Mouse (Mus musculus) brown adipose tissue, adult 24 weeks (tissue): ENCODE data around the gene Mpdu1. TPM values are rescaled to one million over a fixed set of nuclear protein-coding genes. Genes with fewer than 3 reads are reported as not detected.
"Not testable (repeated sequence)": the region's sequence is repeated elsewhere in the genome, so short reads cannot be mapped to it uniquely, and the experiment has no call there.

Experiments used
- H3K27ac ChIP-seq: fragments of 200-500 bp; replicated peaks from 2 replicates; pipeline ENCODE4 v1.5.1; 2012; ENCODE audit warnings: low read depth, mild to moderate bottlenecking, low read length
- H3K4me1 ChIP-seq: fragments of 200-500 bp; 2 replicates; pipeline ENCODE4 v1.6.1; 2012; ENCODE audit warnings: low read length, mixed read lengths; ENCODE audit not compliant: control insufficient read depth, insufficient read depth, insufficient read length
- H3K4me3 ChIP-seq: fragments of 200-500 bp; 2 replicates; pipeline ENCODE4 v1.5.1; 2012; ENCODE audit warnings: low read depth, mild to moderate bottlenecking, low read length, moderate library complexity; ENCODE audit not compliant: insufficient read depth
- polyA plus RNA-seq: library from polyadenylated mRNA; stranded (reverse); fragments of >200 nt; gene quantifications from 2 replicates; pipeline ENCODE4 v1.2.4, GENCODE M21; 2012; ENCODE audit not compliant: missing spikeins, insufficient read depth, insufficient read length

Mpdu1 gene
- polyA plus RNA-seq, 1 experiment = 102 TPM

GRCm38 (mm10) chr11:69624339-69624738, 38.1 kb downstream of the Mpdu1 start:
- H3K4me1 ChIP-seq, H3K4me3 ChIP-seq, H3K27ac ChIP-seq: not testable (repeated sequence)

- H3K4me1 ChIP-seq = no peaks in the 10 kb centered on the region
- H3K4me3 ChIP-seq = no peak overlapping the region
- H3K27ac ChIP-seq = no peak overlapping the region
These were observed 39.4 kb downstream of the Mpdu1 start for GRCm38 (mm10) chr11:69623006-69623405.

GRCm38 (mm10) chr11:69622406-69622805, 40.0 kb downstream of the Mpdu1 start:
- H3K4me3 ChIP-seq = peak overlapping the region; percentile 79
- no peaks in the 10 kb centered on the region for H3K4me1 ChIP-seq
- H3K27ac ChIP-seq = no peak overlapping the region

- Histone ChIP-seq H3K4me3 (peak within 1 kb of the TSS; percentile 79), H3K4me1 (no peaks in the 10 kb centered on the region), H3K27ac (no peak within 1 kb of the TSS)
These were observed 40.7 kb downstream of the Mpdu1 start, which contains the start of gene Sat2 for GRCm38 (mm10) chr11:69621571-69622268. Sat2 (plus strand) TSS chr11:69622024.

- Histone ChIP-seq H3K4me3 (no peak overlapping the region), H3K27ac (no peak overlapping the region), H3K4me1 (no peaks in the 10 kb centered on the region)
These were observed 41.9 kb downstream of the Mpdu1 start for GRCm38 (mm10) chr11:69620394-69621081.

- H3K27ac ChIP-seq = no peak within 1 kb of the TSS
- H3K4me3 ChIP-seq = no peak within 1 kb of the TSS
- H3K4me1 ChIP-seq = no peaks in the 10 kb centered on the region
These were observed 44.6 kb downstream of the Mpdu1 start, which contains the start of gene Shbg for GRCm38 (mm10) chr11:69617805-69618204. Shbg (minus strand) TSS chr11:69617905.

GRCm38 (mm10) chr11:69616781-69617180, 45.7 kb downstream of the Mpdu1 start:
- Histone ChIP-seq H3K27ac (no peak overlapping the region), H3K4me3 (no peak overlapping the region), H3K4me1 (no peaks in the 10 kb centered on the region)

- not testable (repeated sequence) for H3K27ac ChIP-seq, H3K4me1 ChIP-seq
- H3K4me3 ChIP-seq = peak overlapping the region; percentile 17
These were observed 48.2 kb downstream of the Mpdu1 start for GRCm38 (mm10) chr11:69614257-69614588.

- Histone ChIP-seq H3K4me3 (peak overlapping the region; percentile 8; the same call in 1 of the 2 replicates), H3K27ac (no peak overlapping the region), H3K4me1 (no peaks in the 10 kb centered on the region)
These were observed 48.7 kb downstream of the Mpdu1 start for GRCm38 (mm10) chr11:69613553-69614256.

- Histone ChIP-seq H3K4me1 (no peaks in the 10 kb centered on the region), H3K4me3 (no peak overlapping the region), H3K27ac (no peak overlapping the region)
These were observed 51.5 kb downstream of the Mpdu1 start for GRCm38 (mm10) chr11:69610899-69611298.

GRCm38 (mm10) chr11:69609416-69609815, 53.0 kb downstream of the Mpdu1 start:
- Histone ChIP-seq H3K4me3 (no peak overlapping the region), H3K4me1 (no peaks in the 10 kb centered on the region)

GRCm38 (mm10) chr11:69608525-69608924, 53.9 kb downstream of the Mpdu1 start:
- no peaks in the 10 kb centered on the region for H3K4me1 ChIP-seq
- no peak overlapping the region for H3K4me3 ChIP-seq
- no peak overlapping the region for H3K27ac ChIP-seq

More at GRCm38 (mm10) chr11:69609416-69609815, 53.0 kb downstream of the Mpdu1 start:
- no peak overlapping the region for H3K27ac ChIP-seq

GRCm38 (mm10) chr11:69606832-69607231, 55.6 kb downstream of the Mpdu1 start:
- H3K4me1 ChIP-seq = peaks cover 4% of the 10 kb centered on the region; the same call in 1 of the 2 replicates
- no peak overlapping the region for H3K27ac ChIP-seq
- H3K4me3 ChIP-seq = no peak overlapping the region
